ENCODE assay signal across 20 mouse cellular contexts in the genomic region with DNA sequence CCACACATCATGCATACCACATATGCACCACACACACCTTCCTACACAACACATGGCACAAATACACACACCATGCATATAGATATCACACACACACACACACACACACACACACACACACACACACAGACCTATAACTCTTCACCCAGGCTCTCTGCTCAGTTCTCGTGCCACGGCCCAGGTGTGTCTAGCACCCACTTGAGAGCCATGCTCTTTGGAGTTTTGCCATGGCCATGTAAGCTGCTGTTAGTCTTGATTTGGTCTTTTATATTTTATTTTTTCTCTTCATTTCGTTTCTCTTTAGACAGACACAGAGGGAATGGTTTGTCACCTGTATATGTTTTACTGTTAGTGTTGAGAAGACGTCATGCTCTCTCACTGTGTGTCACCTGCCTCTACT.
"Had no signal": no experiment of that assay in that cellular context is flagged by ENCODE, and none has a peak within 500 bp of the region (broad histone marks: within the 10 kb centered on the region; RNA-seq: fewer than 3 reads in every experiment).

No protein-coding gene starts in this region.

- H3K4me2 ChIP-seq: intestine, embryonic 15.5 days; kidney, embryonic 15.5 days; liver, embryonic 13.5 days; lung, embryonic 14.5 days; midbrain, embryonic 12.5 days; midbrain, embryonic 15.5 days; neural tube, embryonic 12.5 days; neural tube, embryonic 15.5 days had no signal

- H3K27ac ChIP-seq: intestine, embryonic 15.5 days; kidney, embryonic 15.5 days; left cerebral cortex, adult 2 months; liver, embryonic 13.5 days; midbrain, embryonic 12.5 days; midbrain, embryonic 15.5 days; neural tube, embryonic 12.5 days; neural tube, embryonic 15.5 days; stomach, postnatal 0 days had no signal

- ATAC-seq: intestine, embryonic 15.5 days; midbrain, embryonic 15.5 days had no signal

- DNase-seq: kidney, adult 11 months; kidney, adult 8-10 months; kidney, postnatal 10 days; kidney, postnatal 36 days; layer of hippocampus, postnatal 36 days; liver, embryonic 13.5 days; lung, embryonic 14.5 days; right cerebral cortex, adult 18-20 months; right cerebral cortex, postnatal 14 days; right cerebral cortex, postnatal 4 days; thymus, adult 18-20 months; thymus, postnatal 36 days had no signal

- H3K4me3 ChIP-seq: intestine, embryonic 15.5 days; kidney, embryonic 15.5 days; left cerebral cortex, adult 2 months; liver, embryonic 13.5 days; midbrain, embryonic 12.5 days; midbrain, embryonic 15.5 days; neural tube, embryonic 12.5 days; neural tube, embryonic 15.5 days had no signal

- H3K9ac ChIP-seq: intestine, embryonic 15.5 days; kidney, embryonic 15.5 days; liver, embryonic 13.5 days; lung, embryonic 14.5 days; midbrain, embryonic 12.5 days; midbrain, embryonic 15.5 days; neural tube, embryonic 12.5 days; neural tube, embryonic 15.5 days had no signal

- H3K9me3 ChIP-seq: intestine, embryonic 15.5 days; kidney, embryonic 15.5 days; liver, embryonic 13.5 days; midbrain, embryonic 12.5 days; midbrain, embryonic 15.5 days; neural tube, embryonic 12.5 days; neural tube, embryonic 15.5 days had no signal

- H3K36me3 ChIP-seq: liver, embryonic 13.5 days; midbrain, embryonic 12.5 days; midbrain, embryonic 15.5 days; neural tube, embryonic 12.5 days; neural tube, embryonic 15.5 days had no signal

- H3K27me3 ChIP-seq: intestine, embryonic 15.5 days; kidney, embryonic 15.5 days; liver, embryonic 13.5 days; midbrain, embryonic 12.5 days; midbrain, embryonic 15.5 days; neural tube, embryonic 12.5 days; neural tube, embryonic 15.5 days had no signal
